Mouse (Mus musculus): ENCODE measurements around the gene Prpf4. TPM values are rescaled to one million over a fixed set of nuclear protein-coding genes. Genes with fewer than 3 reads are reported as not detected.

The Prpf4 gene
- total and polyA plus RNA-seq, 3 experiments = 18.1 to 33.7 (median 33.5) TPM

GRCm38 (mm10) chr4:62360088-62360804, 48.4 kb upstream of the Prpf4 start, which contains the start of the genes Fkbp15 and Slc31a1 (continued):
- peak; percentile 5; the same call in 1 of the 2 replicates for TF ChIP-seq EP300 (IDR thresholded peaks at IDR 0.05; ENCODE audit: low read length)

- Histone ChIP-seq H3K4me1 (ENCODE audit: control insufficient read depth in 1 of 2, insufficient read depth in 2 of 2) (peaks cover 2 to 37% of the 10 kb centered on the region in 2 experiments; a peak in 2 of 4 replicates), H3K9ac (ENCODE audit: insufficient read depth, low read depth) (peak overlapping the region; percentile 78), H3K27ac (ENCODE audit: insufficient read depth, low read depth) (0 out of 2 replicates have a peak overlapping the region, but pooled peaks have one; percentile 3), H3K79me2 (replicated peaks; ENCODE audit: control insufficient read depth, extremely low read depth, insufficient read depth, poor library complexity, severe bottlenecking) (peaks cover 44% of the 10 kb centered on the region), H3K27me3 (replicated peaks) (no peaks in the 10 kb centered on the region), H3K36me3 (replicated peaks in 1 of 2; ENCODE audit: control insufficient read depth in 1 of 2, insufficient read depth in 1 of 2, low read length in 1 of 2) (peaks cover 0 to 17% of the 10 kb centered on the region in 2 experiments), H3K9me3 (replicated peaks; ENCODE audit: low read length) (no peaks in the 10 kb centered on the region), H3K4me3 (replicated peaks in 1 of 3; ENCODE audit: low read depth in 2 of 3, low read length in 2 of 3, poor library complexity in 1 of 3) (peak overlapping the region; percentile 86 to 98 (median 86)), H3K4me2 (ENCODE audit: insufficient read depth, low read depth, poor library complexity, severe bottlenecking) (peak overlapping the region; percentile 60)
- dilution Hi-C loops (cut with MboI; ENCODE audit: extremely low pct_ligation_motif_present, extremely low pct_unique_long_range_greater_than_20kb, low sequenced_read_pairs) (no loop called here), in situ Hi-C loops (cut with MboI; ENCODE audit: low pct_ligation_motif_present, low pct_unique_long_range_greater_than_20kb, low sequenced_read_pairs) (no loop called here)
- no peak for DNase-seq (ENCODE audit: extremely low read depth)
- TF ChIP-seq POLR2AphosphoS2 (IDR thresholded peaks at IDR 0.05; ENCODE audit: low read depth, low read length) (peak; percentile 1; the same call in 1 of the 2 replicates), MAZ (IDR thresholded peaks at IDR 0.05; ENCODE audit: low read depth, low read length) (peak; percentile 10; the same call in 1 of the 2 replicates), UBTF (IDR thresholded peaks at IDR 0.05; ENCODE audit: low read depth, low read length) (no peak)
Measured at GRCm38 (mm10) chr4:62360805-62361455, 47.7 kb upstream of the Prpf4 start.

GRCm38 (mm10) chr4:62361571-62361970, 47.0 kb upstream of the Prpf4 start:
- Histone ChIP-seq H3K9ac (ENCODE audit: insufficient read depth, low read depth) (peak overlapping the region; percentile 39), H3K4me2 (ENCODE audit: insufficient read depth, low read depth, poor library complexity, severe bottlenecking) (peak overlapping the region; percentile 60), H3K4me3 (replicated peaks in 1 of 3; ENCODE audit: low read depth in 2 of 3, low read length in 2 of 3, poor library complexity in 1 of 3) (peak overlapping the region; percentile 86 to 98 (median 86)), H3K27me3 (replicated peaks) (no peaks in the 10 kb centered on the region), H3K27ac (ENCODE audit: insufficient read depth, low read depth) (no peak overlapping the region), H3K79me2 (replicated peaks; ENCODE audit: control insufficient read depth, extremely low read depth, insufficient read depth, poor library complexity, severe bottlenecking) (peaks cover 38% of the 10 kb centered on the region), H3K4me1 (ENCODE audit: control insufficient read depth in 1 of 2, insufficient read depth in 2 of 2) (peaks cover 2 to 35% of the 10 kb centered on the region in 2 experiments; a peak in 2 of 4 replicates), H3K9me3 (replicated peaks; ENCODE audit: low read length) (no peaks in the 10 kb centered on the region), H3K36me3 (replicated peaks in 1 of 2; ENCODE audit: control insufficient read depth in 1 of 2, insufficient read depth in 1 of 2, low read length in 1 of 2) (peaks cover 0 to 15% of the 10 kb centered on the region in 2 experiments)
- no peak for DNase-seq (ENCODE audit: extremely low read depth)
- TF ChIP-seq UBTF (IDR thresholded peaks at IDR 0.05; ENCODE audit: low read depth, low read length) = no peak
- TF ChIP-seq USF2 (conservative IDR thresholded peaks at IDR 0.05; ENCODE audit: low read depth, low read length) = no peak
- no peak for TF ChIP-seq MAFK (IDR thresholded peaks at IDR 0.05; ENCODE audit: insufficient replicate concordance, low read length)
- TF ChIP-seq POLR2AphosphoS2 (IDR thresholded peaks at IDR 0.05; ENCODE audit: low read depth, low read length) = no peak
- TF ChIP-seq SIN3A (IDR thresholded peaks at IDR 0.05; ENCODE audit: low read length) = no peak
- no peak for TF ChIP-seq POLR2A (IDR thresholded peaks at IDR 0.05; ENCODE audit: low read depth, low read length)
- in situ Hi-C loops (cut with MboI; ENCODE audit: low pct_ligation_motif_present, low pct_unique_long_range_greater_than_20kb, low sequenced_read_pairs) = no loop called here
- dilution Hi-C loops (cut with MboI; ENCODE audit: extremely low pct_ligation_motif_present, extremely low pct_unique_long_range_greater_than_20kb, low sequenced_read_pairs) = no loop called here
